Mouse (Mus musculus): ENCODE measurements at regions not wholly inside any gene's neighbourhood (a gene's known extent, or its start where the extent isn't known, plus 50 kb on each side); places are given as distances from the start of the nearest gene placed in this dataset.

GRCm38 (mm10) chr6:146019699-146020098 is 88.3 kb downstream of the Sspn start:
- ATAC-seq (ENCODE audit: insufficient number of reproducible peaks, low FRiP score, low TSS enrichment) = peak; percentile 87
